Mouse (Mus musculus) neural tube, embryonic 13.5 days (tissue): ENCODE measurements around the gene Nfyc. TPM values are rescaled to one million over a fixed set of nuclear protein-coding genes. Genes with fewer than 3 reads are reported as not detected.

ENCODE experiments used
- ATAC-seq: fragments of 200-750 bp; cut with Nextera tagmentation; 2 replicates; pipeline ENCODE4 v1.8.0; 2017; ENCODE audit warnings: low read depth, mild to moderate bottlenecking, moderate TSS enrichment, moderate library complexity
- H3K27ac ChIP-seq: fragments of 300-500 bp; sonication (generic); replicated peaks from 2 replicates; pipeline ENCODE4 v1.5.1; 2015; ENCODE audit warnings: moderate library complexity, mild to moderate bottlenecking, inconsistent platforms
- H3K27me3 ChIP-seq: fragments of 300-500 bp; sonication (generic); 2 replicates; pipeline ENCODE4 v1.6.1; 2015; ENCODE audit warnings: mild to moderate bottlenecking, inconsistent platforms
- H3K36me3 ChIP-seq: fragments of 300-500 bp; sonication (generic); 2 replicates; pipeline ENCODE4 v1.6.1; 2015; ENCODE audit warnings: mild to moderate bottlenecking, inconsistent platforms
- H3K4me1 ChIP-seq: fragments of 300-500 bp; sonication (generic); replicated peaks from 2 replicates; pipeline ENCODE4 v1.6.1; 2015; ENCODE audit warnings: inconsistent platforms
- H3K4me2 ChIP-seq: fragments of 300-500 bp; sonication (generic); 2 replicates; pipeline ENCODE4 v1.6.1; 2015; ENCODE audit warnings: inconsistent platforms, mild to moderate bottlenecking, moderate library complexity
- H3K4me3 ChIP-seq: fragments of 300-500 bp; sonication (generic); 2 replicates; pipeline ENCODE4 v1.5.1; 2015; ENCODE audit warnings: mild to moderate bottlenecking, inconsistent platforms
- H3K9ac ChIP-seq: fragments of 300-500 bp; sonication (generic); 2 replicates; pipeline ENCODE4 v1.6.1; 2015; ENCODE audit warnings: moderate library complexity, mild to moderate bottlenecking, inconsistent platforms
- H3K9me3 ChIP-seq: fragments of 300-500 bp; sonication (generic); 2 replicates; pipeline ENCODE4 v1.6.1; 2016; ENCODE audit warnings: inconsistent platforms
- WGBS: fragments of 180-500 bp; shearing (Covaris S2); methylation state at CpG from one replicate; pipeline ENCODE4 v1.1.7; 2015; 5-methylcytosine and 5-hydroxymethylcytosine counted together
- polyA plus RNA-seq: library from polyadenylated mRNA; unstranded; fragments of >200 nt; fragmentation: Nextera tagmentation; extraction: Ambion mirVana; gene quantifications from 2 replicates; pipeline ENCODE4 v1.2.1, GENCODE M21; 2015

Nfyc gene
- polyA plus RNA-seq, 1 experiment from 2014 or later, result 86.6 TPM

DNA sequence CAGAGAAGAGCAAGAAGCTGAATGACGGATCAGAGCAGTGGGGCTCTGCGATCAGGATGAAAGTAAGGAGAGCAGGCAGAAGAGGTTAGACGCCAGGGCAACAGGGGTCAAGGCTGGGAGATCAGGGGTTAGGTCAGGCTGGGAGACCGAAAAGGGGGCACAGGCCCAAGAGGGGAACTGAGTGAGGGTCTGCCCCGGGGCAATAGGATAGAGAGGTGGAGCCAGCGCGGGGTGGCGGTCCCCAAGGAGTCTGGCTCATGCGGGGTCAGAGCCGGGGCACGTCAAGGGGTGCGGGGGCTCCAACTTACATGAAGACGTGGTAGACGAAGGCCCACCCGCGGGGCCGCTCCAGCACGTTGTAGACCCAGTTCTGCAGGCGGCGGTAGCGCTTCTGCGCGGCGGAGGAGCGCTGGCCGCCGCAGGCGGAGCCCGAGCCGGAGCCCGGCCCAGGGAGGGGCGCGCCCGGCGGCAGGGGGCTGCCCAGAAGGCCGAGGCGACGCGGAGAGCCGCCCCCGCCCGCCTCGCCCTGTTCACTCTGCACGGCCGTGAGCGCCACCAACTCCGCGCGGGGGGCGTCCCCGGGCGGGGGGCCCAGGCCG lies 84.7 kb downstream of the Nfyc start:
- H3K4me2 ChIP-seq, result peak overlapping the region; percentile 100
- H3K36me3 ChIP-seq, result no peaks in the 10 kb centered on the region
- peaks cover 35% of the 10 kb centered on the region for H3K4me1 ChIP-seq
- 0 out of 2 replicates have a peak overlapping the region, but pooled peaks have one; percentile 7 for H3K27ac ChIP-seq
- peak overlapping the region; percentile 67 for H3K4me3 ChIP-seq
- no peaks in the 10 kb centered on the region for H3K9me3 ChIP-seq
- H3K27me3 ChIP-seq, result peaks cover 68% of the 10 kb centered on the region
- ATAC-seq, result peak; percentile 59
- H3K9ac ChIP-seq, result peak overlapping the region; percentile 81
- WGBS, result 2% methylated on average over 43 of the region's 53 CpGs

DNA sequence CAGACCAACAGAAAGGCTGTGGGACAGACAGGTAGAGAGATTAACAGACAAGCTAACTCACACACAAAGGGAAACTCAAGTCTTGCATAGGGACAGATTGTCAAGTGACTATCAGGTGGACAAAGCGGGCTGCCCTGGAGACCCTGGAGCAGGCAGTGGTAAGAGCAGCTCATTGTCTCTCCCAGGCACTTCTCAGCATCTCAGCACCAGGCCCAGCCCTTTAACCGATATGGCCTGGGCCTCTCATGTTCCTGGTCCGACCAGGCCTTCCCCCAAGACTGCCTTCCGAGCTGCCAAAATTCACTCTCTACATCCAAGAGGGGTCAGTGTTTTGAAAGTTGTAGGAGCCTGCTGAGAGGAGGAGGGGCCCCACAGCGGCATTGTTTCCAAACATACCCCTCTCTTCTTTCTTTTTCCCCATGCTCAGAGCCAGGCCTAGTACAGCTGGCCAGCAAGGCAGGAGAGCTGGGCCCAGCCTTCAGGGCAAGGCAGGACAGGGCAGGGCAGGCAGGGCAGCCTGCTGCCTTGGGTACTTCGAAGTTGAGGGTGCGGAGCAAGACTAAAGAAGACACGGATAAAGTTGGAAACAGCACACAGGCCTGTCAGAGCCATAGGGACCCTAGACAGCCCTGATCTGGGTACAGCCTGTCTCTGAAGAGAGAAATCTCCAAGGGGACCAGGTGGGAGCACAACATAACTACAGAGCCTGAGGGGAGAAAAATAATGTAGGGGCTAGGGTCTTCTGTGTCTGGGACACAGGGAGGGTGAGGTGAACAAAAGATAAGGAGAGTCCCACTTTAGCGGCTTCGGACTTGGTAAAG lies 85.4 kb downstream of the Nfyc start:
- Histone ChIP-seq H3K4me3 (peak overlapping the region; percentile 67), H3K4me1 (peaks cover 37% of the 10 kb centered on the region), H3K9ac (peak overlapping the region; percentile 81; the same call in 1 of the 2 replicates), H3K27ac (0 out of 2 replicates have a peak overlapping the region, but pooled peaks have one; percentile 7), H3K36me3 (no peaks in the 10 kb centered on the region), H3K4me2 (peak overlapping the region; percentile 100), H3K9me3 (no peaks in the 10 kb centered on the region), H3K27me3 (peaks cover 61% of the 10 kb centered on the region)
- WGBS, result 17% methylated on average over 10 of the region's 10 CpGs
- ATAC-seq, result no peak

DNA sequence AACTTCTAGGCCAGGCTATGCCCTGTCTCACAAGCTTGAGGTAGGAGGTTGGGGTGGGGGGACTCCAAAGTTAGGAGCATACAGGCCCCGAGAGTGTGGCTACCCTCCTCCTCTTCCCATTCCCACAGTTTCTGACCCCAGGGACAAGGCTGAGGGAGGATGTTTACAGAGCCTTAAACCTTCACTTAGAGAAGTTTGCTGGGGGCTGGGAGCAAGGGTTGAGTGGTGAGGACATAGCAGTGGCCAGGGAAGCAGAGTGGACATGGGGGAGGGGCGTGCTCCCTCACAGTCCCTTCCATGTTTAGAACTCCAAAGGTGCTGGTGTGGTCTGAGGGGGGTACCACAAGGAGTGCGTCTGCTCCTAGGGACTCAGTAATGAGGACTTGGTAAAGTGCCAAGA lies 87.7 kb downstream of the Nfyc start:
- Histone ChIP-seq H3K27ac (no peak overlapping the region), H3K9me3 (no peaks in the 10 kb centered on the region), H3K4me3 (no peak overlapping the region), H3K4me2 (no peak overlapping the region), H3K27me3 (peaks cover 39% of the 10 kb centered on the region), H3K36me3 (no peaks in the 10 kb centered on the region), H3K9ac (no peak overlapping the region), H3K4me1 (peaks cover 33% of the 10 kb centered on the region)
- no peak for ATAC-seq
- WGBS, result 79% methylated on average over 3 of the region's 3 CpGs

DNA sequence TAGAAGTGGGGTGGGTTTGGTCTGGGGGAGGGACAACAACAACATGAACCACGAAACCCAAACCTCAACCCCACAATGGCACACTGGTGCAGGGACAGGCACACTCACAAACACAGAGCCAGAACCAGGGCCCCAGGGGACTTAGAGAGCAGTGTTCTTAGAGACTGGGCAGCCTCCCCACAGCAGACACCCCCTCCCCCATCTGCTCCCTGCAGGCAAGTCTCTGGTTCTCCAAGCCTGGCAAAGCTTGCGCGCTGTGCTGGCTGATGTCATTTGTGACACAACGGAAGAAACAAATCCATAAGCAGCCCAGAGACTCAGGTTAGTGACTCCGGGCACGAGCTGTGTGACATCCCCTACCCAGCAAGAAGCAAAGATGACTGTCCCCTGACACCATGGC lies 90.1 kb downstream of the Nfyc start:
- H3K9ac ChIP-seq, result 0 out of 2 replicates have a peak overlapping the region, but pooled peaks have one; percentile 1
- WGBS, result 74% methylated on average over 6 of the region's 6 CpGs
- H3K4me3 ChIP-seq, result no peak overlapping the region
- no peaks in the 10 kb centered on the region for H3K36me3 ChIP-seq
- peaks cover 17% of the 10 kb centered on the region for H3K27me3 ChIP-seq
- no peaks in the 10 kb centered on the region for H3K9me3 ChIP-seq
- H3K27ac ChIP-seq, result no peak overlapping the region
- ATAC-seq, result no peak
- peaks cover 15% of the 10 kb centered on the region for H3K4me1 ChIP-seq
- no peak overlapping the region for H3K4me2 ChIP-seq

DNA sequence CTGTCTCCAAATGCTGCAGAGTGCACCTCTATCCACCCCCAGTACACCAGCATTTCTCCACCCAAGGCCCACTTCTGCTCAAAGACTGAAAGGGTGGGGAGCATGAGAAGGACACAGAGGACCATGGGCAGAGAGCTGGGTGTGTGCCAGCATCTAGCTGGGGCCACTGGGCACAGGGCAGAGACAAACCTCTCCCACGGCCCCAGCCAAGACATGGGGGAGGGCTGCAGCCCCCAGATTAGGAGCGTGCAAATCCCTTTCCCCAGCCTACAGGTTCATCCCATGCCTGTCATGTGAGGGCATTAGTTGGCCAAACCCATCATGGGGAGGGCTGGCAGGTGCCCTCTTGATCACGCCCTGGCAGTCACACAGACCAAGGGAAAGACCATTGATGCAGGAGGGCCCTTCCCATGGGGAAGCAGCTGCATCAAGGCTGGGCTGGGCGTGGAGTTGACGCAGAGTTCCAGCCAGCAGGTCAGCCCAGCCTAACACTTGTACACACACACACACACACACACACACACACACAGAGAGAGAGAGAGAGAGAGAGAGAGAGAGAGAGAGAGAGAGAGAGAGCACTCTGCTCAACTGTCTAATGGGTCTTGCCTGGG lies 97.3 kb downstream of the Nfyc start:
- Histone ChIP-seq H3K4me3 (no peak overlapping the region), H3K9ac (no peak overlapping the region), H3K27me3 (peaks cover 27% of the 10 kb centered on the region), H3K36me3 (no peaks in the 10 kb centered on the region), H3K27ac (no peak overlapping the region), H3K9me3 (no peaks in the 10 kb centered on the region), H3K4me2 (no peak overlapping the region), H3K4me1 (peaks cover 22% of the 10 kb centered on the region)
- 74% methylated on average over 5 of the region's 5 CpGs for WGBS
- no peak for ATAC-seq

DNA sequence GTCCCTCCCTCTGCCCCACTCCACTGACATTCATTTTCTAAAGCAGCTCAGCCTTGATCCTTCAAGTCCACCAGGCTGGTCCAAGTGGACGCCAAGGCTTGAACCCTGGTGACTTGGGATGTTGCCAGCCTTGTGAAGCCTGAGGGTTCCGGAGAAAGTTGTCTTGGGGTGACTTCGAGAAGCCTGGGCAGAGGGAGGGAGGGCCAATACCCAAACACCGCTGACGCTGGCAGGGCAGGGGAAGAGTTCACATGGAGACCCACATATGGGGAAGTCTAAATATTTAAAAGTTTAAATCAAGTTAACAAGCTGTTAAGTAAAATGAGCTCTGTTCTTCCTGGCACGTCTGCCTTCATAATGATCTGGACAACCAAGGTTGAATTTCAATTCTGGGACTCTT lies 98.6 kb downstream of the Nfyc start:
- Histone ChIP-seq H3K4me2 (no peak overlapping the region), H3K4me1 (peaks cover 22% of the 10 kb centered on the region), H3K27ac (no peak overlapping the region), H3K4me3 (no peak overlapping the region), H3K9me3 (no peaks in the 10 kb centered on the region), H3K27me3 (peaks cover 27% of the 10 kb centered on the region), H3K36me3 (no peaks in the 10 kb centered on the region), H3K9ac (no peak overlapping the region)
- no peak for ATAC-seq
- 80% methylated on average over 6 of the region's 6 CpGs for WGBS

DNA sequence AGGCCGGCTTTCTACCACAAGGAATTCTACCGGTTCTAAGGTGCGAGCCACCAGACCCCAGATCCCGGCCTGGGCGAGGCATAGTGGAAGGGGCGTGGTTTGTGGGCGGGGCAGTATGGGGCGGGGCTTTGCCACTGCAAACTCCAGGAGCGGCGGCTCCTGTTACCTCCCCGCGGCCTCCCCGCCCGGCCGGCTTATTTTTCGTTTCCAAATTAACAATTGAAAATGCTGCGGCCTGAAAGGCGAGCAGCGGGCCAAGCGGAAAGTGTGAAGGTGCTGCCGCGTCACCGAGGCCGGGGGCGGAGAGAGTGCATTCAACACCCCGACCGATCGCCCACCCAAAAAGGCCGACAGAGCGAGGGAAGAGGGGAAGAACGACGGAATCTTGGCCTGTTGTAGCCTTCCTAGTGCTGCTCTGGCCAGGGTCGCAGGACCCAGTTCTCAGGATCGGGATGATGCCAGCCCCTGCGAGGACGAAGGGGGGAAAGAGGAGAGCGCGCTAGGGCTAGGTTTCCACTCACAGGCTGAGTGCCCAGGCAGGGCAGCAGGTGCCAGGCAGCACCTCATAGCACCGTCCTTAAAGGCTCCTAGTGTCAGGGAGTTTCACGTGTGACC lies 100.2 kb downstream of the Nfyc start:
- no peaks in the 10 kb centered on the region for H3K36me3 ChIP-seq
- peak overlapping the region; percentile 83 for H3K4me2 ChIP-seq
- no peaks in the 10 kb centered on the region for H3K9me3 ChIP-seq
- H3K27me3 ChIP-seq, result peaks cover 27% of the 10 kb centered on the region
- peak overlapping the region; percentile 49 for H3K4me3 ChIP-seq
- peak; percentile 81 for ATAC-seq
- H3K9ac ChIP-seq, result peak overlapping the region; percentile 68
- H3K27ac ChIP-seq, result no peak overlapping the region
- peaks cover 22% of the 10 kb centered on the region for H3K4me1 ChIP-seq
- WGBS, result under 1% methylated on average over 40 of the region's 40 CpGs

DNA sequence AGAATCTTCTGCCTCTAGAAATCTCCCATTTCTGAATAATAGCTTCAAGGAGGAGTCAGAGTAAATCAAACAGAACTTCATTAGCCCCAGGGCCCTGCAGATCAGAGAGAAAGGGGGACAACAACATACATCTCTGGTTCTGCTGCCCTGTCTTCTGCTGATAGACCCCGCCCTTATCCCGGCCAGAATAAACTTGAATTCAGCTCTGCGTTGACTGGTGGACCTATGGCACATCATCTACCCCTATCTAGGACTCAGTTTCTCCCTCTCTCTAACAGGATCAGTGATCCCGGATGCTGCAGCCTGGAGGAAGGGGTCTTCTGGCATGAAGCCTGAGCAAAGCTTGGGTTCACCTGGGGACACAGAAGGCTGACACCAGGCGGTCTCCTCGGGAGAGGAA lies 100.8 kb downstream of the Nfyc start:
- Histone ChIP-seq H3K4me3 (peak overlapping the region; percentile 49), H3K9ac (peak overlapping the region; percentile 68; the same call in 1 of the 2 replicates), H3K27me3 (peaks cover 27% of the 10 kb centered on the region), H3K36me3 (no peaks in the 10 kb centered on the region), H3K4me2 (peak overlapping the region; percentile 83), H3K27ac (no peak overlapping the region), H3K4me1 (peaks cover 22% of the 10 kb centered on the region), H3K9me3 (no peaks in the 10 kb centered on the region)
- ATAC-seq, result no peak
- WGBS, result 28% methylated on average over 6 of the region's 6 CpGs

DNA sequence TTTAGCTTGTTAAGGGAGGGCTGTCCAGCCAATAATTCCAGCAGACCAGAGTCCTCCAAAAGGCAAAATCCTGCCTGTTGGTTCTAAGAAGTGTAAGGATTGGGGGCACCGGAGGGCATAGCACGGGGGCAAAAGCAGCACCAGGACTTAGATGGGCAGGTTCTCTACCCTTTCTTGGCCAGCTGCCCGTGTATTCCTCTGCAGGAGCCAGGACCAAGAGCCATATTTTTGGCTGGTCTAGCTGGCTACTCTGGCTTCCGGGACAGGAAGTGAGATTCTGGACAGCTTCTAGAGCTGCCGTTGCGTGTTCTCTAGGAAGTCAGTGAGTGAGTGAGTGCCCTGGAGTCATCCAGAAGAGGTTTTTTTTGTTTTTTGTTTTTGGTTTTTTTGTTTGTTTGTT lies 101.2 kb downstream of the Nfyc start:
- Histone ChIP-seq H3K4me1 (peaks cover 22% of the 10 kb centered on the region), H3K9me3 (no peaks in the 10 kb centered on the region)
- 72% methylated on average over 6 of the region's 6 CpGs for WGBS

DNA sequence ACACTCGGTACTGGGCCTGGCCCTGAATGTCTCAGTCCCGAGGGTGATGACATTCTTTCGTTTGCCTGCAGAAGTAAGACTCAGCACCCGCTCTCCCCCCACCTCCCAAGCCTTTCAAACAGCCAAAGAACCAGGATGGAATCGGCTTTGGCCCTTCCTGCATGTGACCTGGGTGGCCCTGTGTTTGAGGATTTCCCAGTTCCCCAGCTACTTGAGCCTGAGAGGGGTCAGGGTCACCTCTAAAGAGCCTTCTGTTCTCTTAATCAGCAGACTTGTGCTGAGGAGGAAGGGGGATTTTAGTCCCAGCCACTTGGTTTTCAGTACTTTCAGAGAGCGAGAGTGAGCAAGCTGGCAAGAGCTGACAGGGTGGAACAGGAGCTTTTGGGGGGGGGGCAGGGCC lies 101.9 kb downstream of the Nfyc start:
- 63% methylated on average over 6 of the region's 6 CpGs for WGBS
- Histone ChIP-seq H3K4me1 (peaks cover 22% of the 10 kb centered on the region), H3K9ac (no peak overlapping the region), H3K4me2 (no peak overlapping the region), H3K9me3 (no peaks in the 10 kb centered on the region), H3K27ac (no peak overlapping the region), H3K36me3 (no peaks in the 10 kb centered on the region), H3K27me3 (peaks cover 29% of the 10 kb centered on the region), H3K4me3 (no peak overlapping the region)
- no peak for ATAC-seq

More for the DNA sequence above, 101.2 kb downstream of the Nfyc start:
- ATAC-seq, result no peak
- no peak overlapping the region for H3K9ac ChIP-seq
- no peak overlapping the region for H3K27ac ChIP-seq
- no peaks in the 10 kb centered on the region for H3K36me3 ChIP-seq
- H3K4me2 ChIP-seq, result no peak overlapping the region
- no peak overlapping the region for H3K4me3 ChIP-seq
- H3K27me3 ChIP-seq, result peaks cover 27% of the 10 kb centered on the region

DNA sequence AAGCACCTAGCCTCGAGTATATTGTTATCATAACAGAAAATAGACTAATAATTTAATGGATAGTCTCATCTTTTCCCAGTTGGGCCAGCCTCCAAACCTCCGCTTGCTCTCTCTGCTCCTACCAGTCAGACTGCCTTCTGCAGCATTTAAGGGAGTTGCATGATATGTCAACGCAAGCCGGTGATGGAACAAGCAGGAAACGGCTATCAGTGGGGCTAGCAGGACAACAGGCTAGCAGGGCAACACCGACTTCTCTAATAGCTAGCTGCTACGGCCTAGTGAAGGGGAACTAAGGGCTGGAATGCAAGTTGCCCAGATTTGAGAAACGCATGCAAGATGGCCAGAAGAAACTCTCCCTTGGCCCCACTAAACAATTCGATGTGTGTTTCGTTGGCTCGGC lies 103.5 kb downstream of the Nfyc start:
- H3K9me3 ChIP-seq, result no peaks in the 10 kb centered on the region
- 84% methylated on average over 11 of the region's 11 CpGs for whole genome bisulfite sequencing
- H3K27ac ChIP-seq, result no peak overlapping the region
- H3K27me3 ChIP-seq, result peaks cover 27% of the 10 kb centered on the region
- no peaks in the 10 kb centered on the region for H3K36me3 ChIP-seq
- peaks cover 13% of the 10 kb centered on the region for H3K4me1 ChIP-seq
- H3K4me3 ChIP-seq, result no peak overlapping the region
- H3K4me2 ChIP-seq, result no peak overlapping the region
- no peak overlapping the region for H3K9ac ChIP-seq
- ATAC-seq, result no peak

DNA sequence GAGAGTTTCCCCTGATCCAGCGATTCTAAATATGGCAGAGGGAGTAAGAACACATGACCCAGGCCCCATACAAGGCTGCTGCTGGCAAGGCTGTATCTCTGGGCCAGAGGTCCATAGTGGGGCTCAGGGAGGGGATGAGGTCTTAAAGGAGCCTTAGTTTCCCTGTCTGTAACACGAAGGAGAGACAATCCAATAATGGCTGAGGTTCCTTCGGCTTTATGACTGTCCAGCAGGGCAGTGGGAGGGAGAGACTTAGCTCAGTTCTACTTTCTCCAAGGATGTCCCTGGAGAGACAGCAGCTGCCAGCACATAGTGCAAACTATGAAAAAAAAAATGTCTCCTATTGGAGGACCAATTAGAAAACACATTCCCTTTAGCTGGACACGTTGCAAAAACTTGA lies 105.2 kb downstream of the Nfyc start:
- H3K9ac ChIP-seq, result no peak overlapping the region
- no peak overlapping the region for H3K4me3 ChIP-seq
- peaks cover 6% of the 10 kb centered on the region for H3K4me1 ChIP-seq
- peaks cover 10% of the 10 kb centered on the region; the same call in 1 of the 2 replicates for H3K27me3 ChIP-seq
- WGBS, result 61% methylated on average over 4 of the region's 4 CpGs
- no peaks in the 10 kb centered on the region for H3K36me3 ChIP-seq
- no peak for ATAC-seq
- H3K27ac ChIP-seq, result no peak overlapping the region
- H3K4me2 ChIP-seq, result no peak overlapping the region
- H3K9me3 ChIP-seq, result no peaks in the 10 kb centered on the region
